Mouse (Mus musculus) bone marrow macrophage, adult 2 months (primary cell): ENCODE data around the gene Tenm4.

Source experiments
- CTCF ChIP-seq: IDR thresholded peaks from 2 replicates; pipeline ENCODE4 v1.5.1; 2012; ENCODE audit warnings: low read depth, mild to moderate bottlenecking, low read length, moderate library complexity
- POLR2A ChIP-seq: IDR thresholded peaks from 2 replicates; pipeline ENCODE4 v1.6.1; 2012; ENCODE audit warnings: mild to moderate bottlenecking, low read depth, low read length, borderline replicate concordance

DNA sequence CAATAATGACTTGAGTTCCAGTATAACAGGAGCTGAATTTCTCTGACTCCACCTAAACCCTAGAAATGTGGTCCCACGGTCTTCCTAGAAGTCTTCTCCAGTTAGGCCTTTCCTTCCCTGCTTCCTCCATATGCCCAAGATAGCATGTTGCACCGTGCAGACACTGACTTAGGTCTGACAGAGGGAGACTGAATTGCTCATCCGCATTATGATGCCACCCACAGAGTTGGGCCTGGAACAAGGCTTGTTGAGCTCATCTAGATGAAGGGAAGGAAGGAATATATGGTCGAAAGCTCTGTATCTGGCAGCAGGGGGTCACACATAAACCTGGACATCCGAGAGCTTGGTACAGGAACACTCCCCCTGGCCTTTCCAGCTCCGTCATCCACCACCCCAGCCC, 267.3 kb downstream of the Tenm4 start:
- TF ChIP-seq CTCF = no peak
- TF ChIP-seq POLR2A = no peak
